Mouse (Mus musculus): ENCODE data around the gene Casp9.
A peak's percentile ranks its signal among the peaks of the same experiment; 100 is the strongest.
"Not testable (repeated sequence)": the region's sequence is repeated elsewhere in the genome, so short reads cannot be mapped to it uniquely, and the experiment has no call there.

Casp9 gene

GRCm38 (mm10) chr4:141793282-141794151, at the start of gene Casp9:
Gene Casp9 (plus strand): TSS chr4:141793612.
- peak; percentile 97 for DNase-seq

GRCm38 (mm10) chr4:141746578-141747346, 46.6 kb upstream of the Casp9 start, which contains the start of gene Agmat:
Gene Agmat (plus strand): TSS chr4:141746672.
- DNase-seq = no peak

GRCm38 (mm10) chr4:141749557-141749956, 43.9 kb upstream of the Casp9 start:
- no peak for DNase-seq

GRCm38 (mm10) chr4:141750826-141751225, 42.6 kb upstream of the Casp9 start:
- DNase-seq = no peak

- no peak for DNase-seq
Observed at GRCm38 (mm10) chr4:141751419-141752075, 41.9 kb upstream of the Casp9 start.

GRCm38 (mm10) chr4:141752076-141752421, 41.4 kb upstream of the Casp9 start:
- DNase-seq = peak; percentile 35

- no peak for DNase-seq
Observed at GRCm38 (mm10) chr4:141755375-141755930, 38.0 kb upstream of the Casp9 start.

- DNase-seq = no peak
Observed at GRCm38 (mm10) chr4:141757124-141757523, 36.3 kb upstream of the Casp9 start.

GRCm38 (mm10) chr4:141758874-141759542, 34.4 kb upstream of the Casp9 start:
- no peak for DNase-seq

- DNase-seq = no peak
Observed at GRCm38 (mm10) chr4:141760942-141761341, 32.5 kb upstream of the Casp9 start.

- no peak for DNase-seq
Observed at GRCm38 (mm10) chr4:141762102-141762598, 31.3 kb upstream of the Casp9 start.

- no peak for DNase-seq
Observed at GRCm38 (mm10) chr4:141763476-141763875, 29.9 kb upstream of the Casp9 start.

GRCm38 (mm10) chr4:141765008-141765407, 28.4 kb upstream of the Casp9 start:
- DNase-seq = no peak

- no peak for DNase-seq
Observed at GRCm38 (mm10) chr4:141766316-141766667, 27.1 kb upstream of the Casp9 start.

GRCm38 (mm10) chr4:141766668-141767352, 26.6 kb upstream of the Casp9 start:
- DNase-seq = no peak

GRCm38 (mm10) chr4:141767353-141768036, 25.9 kb upstream of the Casp9 start:
- no peak for DNase-seq

- DNase-seq = no peak
Observed at GRCm38 (mm10) chr4:141769501-141770160, 23.8 kb upstream of the Casp9 start.

GRCm38 (mm10) chr4:141771823-141772222, 21.6 kb upstream of the Casp9 start:
- DNase-seq = no peak

- DNase-seq = not testable (repeated sequence)
Observed at GRCm38 (mm10) chr4:141773019-141773418, 20.4 kb upstream of the Casp9 start.

- DNase-seq = no peak
Observed at GRCm38 (mm10) chr4:141779828-141780227, 13.6 kb upstream of the Casp9 start.
